Mouse (Mus musculus) olfactory bulb, adult 2 months (tissue): ENCODE measurements at regions not wholly inside any gene's neighbourhood (a gene's known extent, or its start where the extent isn't known, plus 50 kb on each side); places are given as distances from the start of the nearest gene placed in this dataset.

Source experiments
- CTCF ChIP-seq: fragments of 200-500 bp; IDR thresholded peaks from 2 replicates; pipeline ENCODE4 v1.5.1; 2012; ENCODE audit warnings: low read depth, mild to moderate bottlenecking, low read length, moderate library complexity; ENCODE audit not compliant: insufficient read depth
- POLR2A ChIP-seq: fragments of 200-500 bp; IDR thresholded peaks from 2 replicates; pipeline ENCODE4 v1.6.1; 2012; ENCODE audit warnings: mild to moderate bottlenecking, low read depth, low read length, moderate library complexity; ENCODE audit not compliant: insufficient read depth

DNA sequence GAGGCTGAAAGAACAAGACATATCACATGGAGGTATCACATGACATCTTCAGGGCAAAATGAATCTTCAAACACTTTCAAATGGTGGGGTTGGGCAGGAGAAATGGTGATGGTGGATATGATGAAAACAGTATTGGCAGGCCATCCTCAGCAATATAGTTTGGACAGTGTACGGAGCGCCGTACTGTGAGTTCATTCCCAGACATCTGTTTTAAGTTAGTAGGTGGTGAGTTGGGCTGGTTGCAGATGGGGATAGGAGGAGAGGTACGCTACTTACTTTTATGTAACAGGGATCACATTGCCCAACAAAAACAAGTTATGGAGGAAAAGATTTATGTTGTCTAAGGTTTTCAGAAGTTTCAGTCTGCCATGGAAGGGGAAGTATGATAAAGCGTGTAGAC, 246.6 kb downstream of the Gm11146 start:
- TF ChIP-seq CTCF (no peak), POLR2A (no peak)
